Mouse (Mus musculus): ENCODE measurements around the gene Inpp4b.
"Not testable (repeated sequence)": the region's sequence is repeated elsewhere in the genome, so short reads cannot be mapped to it uniquely, and the experiment has no call there.

Gene Inpp4b

DNA sequence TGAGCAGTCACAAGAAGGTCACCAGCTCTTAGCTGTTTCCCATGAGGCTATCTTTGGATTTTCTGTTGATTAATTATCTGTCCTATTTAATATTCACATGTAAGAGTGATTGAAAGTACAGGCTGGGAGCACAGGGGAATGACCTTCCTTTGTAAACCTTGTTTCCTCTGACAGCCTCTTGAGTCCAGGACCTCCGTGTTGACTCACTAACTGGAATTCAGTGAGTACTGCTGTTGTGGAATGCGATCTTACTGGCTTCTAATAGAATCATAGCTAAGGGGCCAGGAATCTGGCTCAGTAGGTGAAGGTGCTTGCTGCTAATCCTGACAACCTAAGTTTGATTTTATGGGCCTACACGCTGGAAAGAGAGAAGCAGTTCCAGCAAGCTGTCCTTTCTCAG, 523.3 kb downstream of the Inpp4b start:
- in situ Hi-C loops (cut with MboI, MseI), result loop anchor here in 1 of 2 experiments (5.0 kb wide), 1 partner anchor 98 kb away; no protein-coding TSS in a partner anchor

DNA sequence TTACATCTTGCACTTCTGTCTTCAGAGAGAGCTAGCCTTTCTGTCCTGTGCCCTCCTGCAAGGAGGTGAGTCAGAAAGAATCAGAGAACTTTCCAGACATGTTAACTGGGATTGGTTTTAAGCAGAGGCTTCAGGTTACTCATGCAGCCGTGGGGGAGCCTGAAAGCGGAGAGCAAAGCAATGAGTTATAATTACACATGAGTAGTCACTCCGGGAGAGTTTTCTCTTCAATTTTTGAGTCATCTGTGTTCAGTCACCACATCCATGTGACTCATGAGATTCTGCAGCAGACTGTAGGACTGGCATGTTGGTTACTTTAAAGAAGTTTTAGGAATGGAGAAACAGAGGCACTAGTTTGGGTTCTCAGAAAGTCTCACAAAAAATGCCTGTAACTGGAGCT, 524.7 kb downstream of the Inpp4b start:
- in situ Hi-C loops (cut with MboI, MseI), result loop anchor here in 1 of 2 experiments (5.0 kb wide), 1 partner anchor 100 kb away; no protein-coding TSS in a partner anchor

DNA sequence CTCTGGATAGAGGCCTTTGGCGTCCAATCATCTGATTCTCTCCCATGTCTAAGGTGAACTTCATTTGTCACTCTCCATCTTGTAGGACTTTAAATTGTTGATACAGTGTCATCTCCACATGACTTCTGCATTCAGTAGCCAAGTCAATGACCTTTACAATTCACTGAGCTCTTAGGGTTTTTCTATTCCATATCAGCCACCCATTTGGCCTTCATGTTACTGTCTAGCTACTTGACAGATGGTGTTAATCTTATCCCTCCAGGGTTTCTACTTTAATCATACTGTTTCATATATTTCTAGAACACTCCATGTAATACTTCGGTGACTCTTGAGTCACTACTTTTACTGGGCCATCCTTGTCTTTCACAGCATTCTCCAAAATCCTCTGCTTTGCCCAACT, 528.1 kb downstream of the Inpp4b start:
- in situ Hi-C loops (cut with MboI, MseI), result loop anchor here in 1 of 2 experiments (10.0 kb wide), 1 partner anchor 856 kb away; the partner anchor contains the start of gene Usp38

- in situ Hi-C loops (cut with MboI, MseI), result no loop called here
Measured at GRCm38 (mm10) chr8:81880071-81880470, 537.7 kb downstream of the Inpp4b start.

DNA sequence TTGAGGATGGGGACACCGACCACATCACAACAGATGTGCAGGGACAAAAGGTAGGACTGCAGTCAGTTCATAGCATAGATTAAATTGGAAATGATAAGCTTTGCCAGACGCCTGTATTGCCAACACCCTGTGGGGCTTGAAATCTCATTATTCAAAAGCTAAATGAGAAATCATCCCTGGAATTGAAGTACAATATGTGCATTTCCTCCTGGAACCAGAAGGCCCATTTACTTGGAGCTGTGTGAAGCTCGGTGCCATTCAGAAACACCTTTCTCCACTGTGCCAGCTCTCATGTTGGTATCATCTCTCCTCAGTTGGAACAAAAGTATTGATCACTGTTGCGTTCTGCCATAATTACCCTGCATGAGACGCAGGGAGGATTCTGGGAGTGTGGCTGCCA, 541.8 kb downstream of the Inpp4b start:
- in situ Hi-C loops (cut with MboI, MseI), result no loop called here

DNA sequence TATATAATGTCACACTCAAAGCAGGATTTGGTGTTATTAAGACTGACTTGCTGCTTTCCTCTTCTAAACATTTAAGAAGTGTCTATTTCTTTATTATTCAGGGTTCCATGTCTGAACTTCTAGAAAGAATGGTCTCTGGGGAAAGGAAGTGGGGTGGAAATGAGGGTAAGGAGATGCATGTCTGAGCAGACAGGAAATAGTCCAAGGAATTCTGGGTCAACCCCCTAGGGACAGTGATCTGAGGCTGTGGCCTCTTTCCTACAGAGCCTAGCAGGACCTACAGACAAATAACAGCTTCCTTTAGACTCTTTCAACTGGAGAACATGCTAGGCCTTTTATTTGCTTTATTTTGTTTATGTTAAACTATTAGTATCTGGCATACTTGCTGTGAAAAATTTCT, 546.5 kb downstream of the Inpp4b start:
- in situ Hi-C loops (cut with MboI, MseI), result loop anchor here in 1 of 2 experiments (5.0 kb wide), 1 partner anchor 43 kb away; no protein-coding TSS in a partner anchor

- in situ Hi-C loops (cut with MboI, MseI), result no loop called here
Measured at GRCm38 (mm10) chr8:81893292-81893691, 550.9 kb downstream of the Inpp4b start.

GRCm38 (mm10) chr8:81946812-81947211, 604.5 kb downstream of the Inpp4b start:
- in situ Hi-C loops (cut with MboI, MseI), result loop anchor here in 1 of 2 experiments (10.0 kb wide), 2 partner anchors 998 to 1518 kb away; no protein-coding TSS in a partner anchor

GRCm38 (mm10) chr8:81953101-81953500, 610.7 kb downstream of the Inpp4b start:
- in situ Hi-C loops (cut with MboI, MseI), result no loop called here

- in situ Hi-C loops (cut with MboI, MseI), result no loop called here
Measured at GRCm38 (mm10) chr8:81985128-81985665, 642.8 kb downstream of the Inpp4b start.

DNA sequence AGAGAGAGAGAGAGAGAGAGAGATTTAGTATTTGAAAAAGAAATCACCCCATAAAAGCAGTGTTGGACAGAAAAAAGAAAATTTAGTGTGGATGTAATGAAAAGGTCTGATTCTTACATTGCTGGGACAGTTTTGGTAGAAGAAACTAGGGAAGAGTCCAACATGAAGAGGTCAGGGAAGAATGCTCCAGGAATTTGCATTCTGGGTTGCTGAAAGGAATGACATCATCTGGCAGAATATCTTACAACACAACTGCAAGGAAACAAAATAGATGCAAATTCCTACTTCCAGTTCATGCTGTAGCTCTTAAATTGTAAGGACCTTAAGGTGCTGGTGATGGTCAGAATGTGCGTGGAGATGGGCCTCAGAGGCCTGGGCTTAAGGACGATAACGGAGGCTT, 650.6 kb downstream of the Inpp4b start:
- in situ Hi-C loops (cut with MboI, MseI), result no loop called here

- in situ Hi-C loops (cut with MboI, MseI), result no loop called here
Measured at GRCm38 (mm10) chr8:81996239-81996638, 653.9 kb downstream of the Inpp4b start.

DNA sequence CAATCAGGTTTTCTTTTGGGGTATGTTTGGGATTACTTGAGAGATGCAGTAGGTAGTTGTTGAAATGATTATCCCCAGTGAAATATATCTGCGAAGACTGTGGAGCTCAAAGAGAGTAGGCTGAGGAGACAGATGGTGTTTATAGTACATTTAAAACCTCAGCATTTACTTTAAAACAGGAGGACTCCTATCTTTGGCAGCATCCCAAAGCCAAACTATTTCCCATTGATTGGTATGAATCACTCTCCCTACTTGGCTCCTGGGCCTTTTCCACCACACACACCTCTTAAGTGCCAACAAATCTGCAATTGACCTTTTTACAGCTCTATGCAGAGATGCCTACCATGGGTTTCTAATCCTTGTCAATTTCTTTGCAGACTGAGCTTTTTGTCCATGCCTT, 654.5 kb downstream of the Inpp4b start:
- in situ Hi-C loops (cut with MboI, MseI), result no loop called here

DNA sequence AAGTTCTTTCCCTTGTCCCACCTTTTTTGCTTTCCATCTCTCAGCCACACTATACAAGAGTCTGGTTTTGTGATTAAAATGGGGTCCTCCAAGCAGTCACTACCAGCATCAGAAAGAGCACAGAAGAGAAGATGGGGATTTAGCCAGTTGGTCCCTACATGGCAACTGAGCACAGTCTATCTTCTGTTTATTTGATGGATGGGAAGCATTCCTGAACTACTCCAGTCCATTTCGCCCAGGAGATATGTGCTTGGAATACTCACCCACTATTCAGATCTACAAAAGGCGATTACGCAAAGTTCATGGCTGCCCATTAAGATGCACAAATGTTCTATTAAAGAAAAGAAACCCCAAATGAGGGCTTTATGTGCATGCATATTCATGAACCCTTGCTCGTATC, 661.8 kb downstream of the Inpp4b start:
- in situ Hi-C loops (cut with MboI, MseI), result loop anchor here in 1 of 2 experiments (25.0 kb wide), 1 partner anchor 1608 kb away; the partner anchor contains the start of genes Dnajb1 and Tecr

DNA sequence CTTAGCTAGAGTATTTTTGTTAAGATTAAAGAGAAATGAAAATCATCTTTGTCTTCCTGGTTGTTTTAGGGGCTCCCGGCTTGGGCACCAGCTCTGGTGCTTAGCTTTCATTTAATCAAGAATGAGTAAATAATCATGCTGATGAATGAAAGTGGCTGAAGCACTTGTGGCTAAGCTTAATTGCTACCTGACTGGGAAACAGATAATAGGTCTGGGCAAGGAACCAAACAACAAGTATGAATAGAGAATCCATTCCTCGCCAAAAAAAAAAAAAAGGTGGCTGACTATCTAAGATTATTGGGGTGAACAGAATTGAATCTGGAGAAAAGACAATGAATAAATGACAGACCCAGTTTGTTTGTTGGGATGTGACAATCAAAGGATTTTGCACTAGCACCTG, 663.1 kb downstream of the Inpp4b start:
- in situ Hi-C loops (cut with MboI, MseI), result loop anchor here in 1 of 2 experiments (25.0 kb wide), 1 partner anchor 1607 kb away; the partner anchor contains the start of genes Dnajb1 and Tecr

GRCm38 (mm10) chr8:82017792-82018191, 675.4 kb downstream of the Inpp4b start:
- in situ Hi-C loops (cut with MboI, MseI), result loop anchor here in 1 of 2 experiments (25.0 kb wide), 1 partner anchor 1595 kb away; the partner anchor contains the start of genes Dnajb1 and Tecr

- in situ Hi-C loops (cut with MboI, MseI), result loop anchor here (5.0 to 10.0 kb wide), 2 partner anchors 533 to 685 kb away; partner anchors contain the start of gene Inpp4b (in 1 of the 2)
Measured at GRCm38 (mm10) chr8:82027401-82027800, 685.0 kb downstream of the Inpp4b start.

GRCm38 (mm10) chr8:82028896-82029295, 686.5 kb downstream of the Inpp4b start:
- in situ Hi-C loops (cut with MboI, MseI), result loop anchor here (5.0 to 10.0 kb wide), 2 partner anchors 534 to 687 kb away; partner anchors contain the start of gene Inpp4b (in 1 of the 2)

- in situ Hi-C loops (cut with MboI, MseI), result not testable (repeated sequence)
Measured at GRCm38 (mm10) chr8:82032035-82032434, 689.7 kb downstream of the Inpp4b start.

GRCm38 (mm10) chr8:82054030-82054429, 711.7 kb downstream of the Inpp4b start:
- in situ Hi-C loops (cut with MboI, MseI), result no loop called here

DNA sequence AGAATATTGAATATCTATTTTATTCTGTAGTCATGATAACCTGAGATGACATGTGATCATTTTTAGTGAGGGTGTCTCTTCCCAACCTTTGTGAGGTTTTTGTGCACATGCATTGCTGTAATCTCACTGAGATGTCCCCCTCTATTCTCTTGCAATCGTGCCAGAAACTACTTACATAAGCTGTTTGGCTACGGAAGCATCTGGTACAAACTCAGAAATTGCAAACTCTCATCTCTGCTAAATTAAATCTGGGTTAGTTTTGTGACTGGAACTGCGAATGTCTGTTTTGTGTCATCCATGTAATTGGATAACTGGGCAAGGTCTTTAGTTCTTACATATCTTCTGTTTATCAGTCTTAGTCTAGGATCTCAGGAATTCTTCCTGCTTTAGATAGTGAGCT, 725.3 kb downstream of the Inpp4b start:
- in situ Hi-C loops (cut with MboI, MseI), result no loop called here

GRCm38 (mm10) chr8:82079267-82079666, 736.9 kb downstream of the Inpp4b start:
- in situ Hi-C loops (cut with MboI, MseI), result loop anchor here in 1 of 2 experiments (25.0 kb wide), 1 partner anchor 1317 kb away; no protein-coding TSS in a partner anchor

DNA sequence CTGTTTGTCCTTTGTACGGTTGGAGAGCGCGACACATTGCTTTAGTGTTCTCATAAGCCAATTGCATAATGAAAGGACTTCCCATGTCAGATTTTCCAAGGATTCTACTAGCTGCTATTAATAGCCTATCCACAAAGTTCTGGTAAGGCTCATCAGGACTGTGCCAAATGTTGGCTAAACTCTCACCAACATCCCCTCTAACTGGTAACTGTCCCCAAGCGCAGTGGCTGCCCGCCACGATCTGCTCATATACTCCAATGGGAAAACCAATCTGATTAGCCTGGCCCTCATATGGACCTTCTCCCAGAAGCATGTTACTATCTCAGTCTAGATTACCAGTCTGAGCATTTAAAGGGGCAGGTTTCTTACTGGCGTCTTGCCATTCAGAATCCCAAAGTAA, 744.3 kb downstream of the Inpp4b start:
- in situ Hi-C loops (cut with MboI, MseI), result loop anchor here in 1 of 2 experiments (25.0 kb wide), 1 partner anchor 1324 kb away; no protein-coding TSS in a partner anchor
